Mouse (Mus musculus): ENCODE measurements around the gene Olfr1166.

Gene Olfr1166

GRCm38 (mm10) chr2:88128172-88128571 is at the start of gene Olfr1166:
Gene Olfr1166 (minus strand): TSS chr2:88128272.
- 93% methylated on average over 1 of the region's 1 CpGs for WGBS

DNA sequence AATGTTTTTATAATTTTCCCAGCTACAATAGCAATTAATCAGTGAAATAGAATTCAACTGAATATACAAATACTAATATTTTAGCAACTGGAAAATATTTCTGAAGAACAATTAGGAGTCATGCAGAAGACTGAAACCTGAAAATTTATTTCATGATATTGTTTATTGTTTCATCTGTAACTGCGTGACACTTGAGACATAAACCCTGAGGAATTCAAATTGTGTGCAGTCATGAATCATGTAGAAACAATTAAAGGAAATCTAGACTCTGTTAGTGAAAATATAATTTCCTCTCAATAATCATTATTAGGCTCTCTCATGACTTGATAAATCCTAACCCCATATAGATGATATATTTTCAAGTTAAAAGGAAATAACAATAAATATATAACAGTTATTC is 27.0 kb upstream of the Olfr1166 start, which contains the start of gene Olfr1167:
TSS of gene Olfr1167 (minus strand) at position 101 of the 400 bp plus-strand sequence.
- 84% methylated on average over 1 of the region's 1 CpGs for WGBS

DNA sequence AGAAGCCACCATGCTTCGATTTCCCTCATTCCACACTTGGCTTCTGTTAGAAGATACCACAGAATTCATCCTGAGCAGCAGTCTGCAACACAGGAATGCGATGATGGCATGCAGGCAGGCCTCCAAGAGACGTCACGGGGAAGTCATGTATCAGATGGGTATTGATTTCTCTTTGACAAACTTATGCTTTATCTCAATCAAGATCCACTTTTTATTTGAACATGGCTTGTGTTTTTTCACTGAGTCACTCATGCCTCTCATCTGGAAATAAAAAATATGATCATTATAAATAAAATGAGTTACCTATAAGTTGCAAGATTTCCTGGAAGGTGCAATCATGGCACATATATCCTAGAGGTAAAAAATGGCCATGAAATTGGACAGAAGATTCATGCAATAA is 34.2 kb downstream of the Olfr1166 start, which contains the start of gene Olfr1164:
TSS of gene Olfr1164 (minus strand) at position 101 of the 400 bp plus-strand sequence.
- 72% methylated on average over 4 of the region's 4 CpGs for WGBS

Data from cerebral cortex, adult 2 months (tissue).